Mouse (Mus musculus): ENCODE data around the gene Gemin6.
A peak's percentile ranks its signal among the peaks of the same experiment; 100 is the strongest.
"Not testable (repeated sequence)": the region's sequence is repeated elsewhere in the genome, so short reads cannot be mapped to it uniquely, and the experiment has no call there.

Gene Gemin6

GRCm38 (mm10) chr17:80235477-80235876 lies 11.2 kb downstream of the Gemin6 start:
- no peak for DNase-seq

- DNase-seq = peak in 1 of 2 experiments; percentile 17
Observed at GRCm38 (mm10) chr17:80236805-80237204, 12.6 kb downstream of the Gemin6 start.

GRCm38 (mm10) chr17:80237475-80237874 lies 13.2 kb downstream of the Gemin6 start:
- DNase-seq = no peak

GRCm38 (mm10) chr17:80241594-80241993 lies 17.4 kb downstream of the Gemin6 start:
- no peak for DNase-seq

GRCm38 (mm10) chr17:80243116-80243515 lies 18.9 kb downstream of the Gemin6 start:
- DNase-seq = no peak

GRCm38 (mm10) chr17:80252757-80253525 lies 28.7 kb downstream of the Gemin6 start:
- DNase-seq = peak in 1 of 2 experiments; percentile 10

- DNase-seq = no peak
Observed at GRCm38 (mm10) chr17:80254421-80254820, 30.2 kb downstream of the Gemin6 start.

GRCm38 (mm10) chr17:80255208-80255607 lies 31.0 kb downstream of the Gemin6 start:
- DNase-seq = no peak

DNA sequence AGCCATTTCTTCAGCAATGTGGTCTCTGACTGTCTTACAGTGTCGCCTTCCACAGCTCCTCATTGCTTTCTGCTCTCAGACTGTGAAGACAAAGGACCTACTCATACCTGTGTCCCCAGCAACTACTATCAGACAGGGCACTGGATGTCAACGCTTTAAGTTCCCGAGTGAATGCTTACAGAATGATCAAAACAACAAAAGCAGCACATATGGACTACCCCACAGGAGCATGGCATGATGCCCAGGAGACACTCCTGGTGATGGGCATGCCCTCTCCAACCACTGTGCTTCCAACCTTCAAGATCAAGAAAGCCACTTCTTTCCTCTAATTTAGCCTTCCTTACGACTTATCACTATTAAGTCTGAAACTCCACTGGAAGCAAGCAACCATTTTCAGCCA lies 42.8 kb downstream of the Gemin6 start:
- no peak for DNase-seq

- no peak for DNase-seq
Observed at GRCm38 (mm10) chr17:80268151-80268550, 43.9 kb downstream of the Gemin6 start.

- DNase-seq = not testable (repeated sequence)
Observed at GRCm38 (mm10) chr17:80270622-80271021, 46.4 kb downstream of the Gemin6 start.

All from spleen, adult 18-20 months (tissue).